Comparison of ENCODE assay signal across 17 mouse cellular contexts in the genomic region with DNA sequence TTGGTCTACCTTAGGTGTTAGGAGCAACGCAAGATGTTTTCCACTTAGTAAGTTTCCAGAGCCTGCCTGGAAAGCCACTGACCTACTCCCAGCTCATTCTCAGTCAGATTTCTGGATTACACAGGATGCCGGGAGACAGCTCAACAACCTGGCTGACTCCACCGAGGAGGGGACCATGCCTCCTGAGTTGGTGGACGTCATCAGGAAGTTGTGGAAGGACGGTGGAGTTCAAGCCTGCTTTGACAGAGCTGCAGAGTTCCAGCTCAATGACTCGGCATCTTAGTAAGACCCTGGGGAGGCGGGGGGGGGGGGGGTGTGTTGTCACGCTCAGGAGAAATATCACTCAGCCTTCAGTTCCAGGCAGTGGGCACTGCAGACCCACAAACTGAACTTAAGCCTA. TPM values are rescaled to one million over a fixed set of nuclear protein-coding genes. Genes with fewer than 3 reads are reported as not detected.
DNase-seq lines count a peak whose midpoint lies in the region; ATAC-seq lines count a peak whose summit lies in the region.
"Had no signal": no experiment of that assay in that cellular context is flagged by ENCODE, and none has a peak within 500 bp of the region (broad histone marks: within the 10 kb centered on the region; RNA-seq: fewer than 3 reads in every experiment).

No protein-coding gene starts in this region.

- peak; percentile 26 to 73 for DNase-seq in adrenal gland, adult (ENCODE audit: inconsistent age in 2 of 2, low spot score in 1 of 2)
- DNase-seq in adrenal gland, postnatal 36 days = no peak
- no peak for DNase-seq in right cerebral cortex, adult 2 months (ENCODE audit: low spot score in 2 of 2)
- no peak for DNase-seq in frontal cortex, postnatal 36 days (ENCODE audit: low spot score in 2 of 2)
- DNase-seq: adrenal gland, postnatal 25 days; cerebellum, postnatal 14 days; heart, postnatal 4 days; right cerebral cortex, postnatal 14 days; thymus, postnatal 4 days had no signal

- WGBS in intestine, embryonic 16.5 days = 71% methylated on average over 8 of the region's 8 CpGs
- WGBS in intestine, embryonic 15.5 days = 62% methylated on average over 8 of the region's 8 CpGs

- H3K4me1 ChIP-seq in intestine, embryonic 16.5 days (ENCODE audit: control insufficient read depth, insufficient read depth, low read length) = no peaks in the 10 kb centered on the region
- no peaks in the 10 kb centered on the region for H3K4me1 ChIP-seq in intestine, embryonic 15.5 days (replicated peaks)

- no peaks in the 10 kb centered on the region for H3K36me3 ChIP-seq in intestine, embryonic 16.5 days (ENCODE audit: control insufficient read depth, insufficient read depth, low read length)
- H3K36me3 ChIP-seq in intestine, embryonic 15.5 days = no peaks in the 10 kb centered on the region
- H3K36me3 ChIP-seq: midbrain, embryonic 15.5 days had no signal

- 0 out of 2 replicates have a peak, but pooled peaks have one; percentile 30 for ATAC-seq in intestine, embryonic 16.5 days
- no peak for ATAC-seq in intestine, embryonic 15.5 days
- peak; percentile 63 to 74 for ATAC-seq in hematopoietic stem cell, adult 5-6 weeks (replicated peaks in 1 of 2; ENCODE audit: insufficient read depth in 1 of 2, low FRiP score in 2 of 2, low TSS enrichment in 1 of 2, low read depth in 1 of 2, poor library complexity in 2 of 2, severe bottlenecking in 2 of 2)
- peak; percentile 46 for ATAC-seq in megakaryocyte, adult 5-6 weeks (ENCODE audit: poor library complexity, severe bottlenecking)
- ATAC-seq: midbrain, embryonic 15.5 days had no signal

- no peak overlapping the region for H3K4me2 ChIP-seq in intestine, embryonic 16.5 days (ENCODE audit: low read depth, low read length)
- H3K4me2 ChIP-seq in intestine, embryonic 15.5 days (replicated peaks) = no peak overlapping the region
- H3K4me2 ChIP-seq: midbrain, embryonic 15.5 days had no signal

- H3K27ac ChIP-seq in intestine, embryonic 16.5 days (ENCODE audit: low read length) = no peak overlapping the region
- no peak overlapping the region for H3K27ac ChIP-seq in intestine, embryonic 15.5 days
- H3K27ac ChIP-seq: layer of hippocampus, adult 2 months; midbrain, embryonic 15.5 days had no signal

- H3K4me3 ChIP-seq in intestine, embryonic 16.5 days (ENCODE audit: low read length) = no peak overlapping the region
- no peak overlapping the region for H3K4me3 ChIP-seq in intestine, embryonic 15.5 days (replicated peaks)
- H3K4me3 ChIP-seq: layer of hippocampus, adult 2 months; midbrain, embryonic 15.5 days had no signal

- H3K9me3 ChIP-seq in intestine, embryonic 16.5 days (ENCODE audit: control insufficient read depth, low read length) = no peaks in the 10 kb centered on the region
- H3K9me3 ChIP-seq in intestine, embryonic 15.5 days = no peaks in the 10 kb centered on the region
- H3K9me3 ChIP-seq: midbrain, embryonic 15.5 days had no signal

- no peaks in the 10 kb centered on the region for H3K27me3 ChIP-seq in intestine, embryonic 16.5 days (replicated peaks; ENCODE audit: control insufficient read depth, insufficient read depth, low read length)
- H3K27me3 ChIP-seq in intestine, embryonic 15.5 days (replicated peaks) = no peaks in the 10 kb centered on the region
- H3K27me3 ChIP-seq: midbrain, embryonic 15.5 days had no signal

- no peak overlapping the region for H3K9ac ChIP-seq in intestine, embryonic 16.5 days (ENCODE audit: low read depth, low read length)
- no peak overlapping the region for H3K9ac ChIP-seq in intestine, embryonic 15.5 days
- H3K9ac ChIP-seq: midbrain, embryonic 15.5 days had no signal

RNA-seq across cellular contexts. Expression of a gene that starts 3.6 kb away (rescaled TPM):
- 10 to 100 TPM; 11.5 to 14.7 TPM for total RNA-seq in adrenal gland, postnatal 36 days (2021)
- 1.9 and 2.7 TPM in 2 replicates for polyA plus RNA-seq in intestine, embryonic 16.5 days (2015; fragmentation: Nextera tagmentation; extraction: Ambion mirVana)
- polyA plus RNA-seq in intestine, embryonic 15.5 days (2015; fragmentation: Nextera tagmentation; extraction: Ambion mirVana) = 1.9 and 2.8 TPM in 2 replicates
- total RNA-seq in hematopoietic stem cell, adult 5-6 weeks (2017) = 3.8 and 4.4 TPM in 2 replicates
- not detected in 2 replicates for total RNA-seq in megakaryocyte, adult 5-6 weeks (2015)
- total RNA-seq in megakaryocyte, adult 5-6 weeks (2017) = not detected in 2 replicates
- total RNA-seq: layer of hippocampus, adult 2 months; left cerebral cortex, postnatal 14 days had no signal

RNA-seq across cellular contexts. Expression of a gene that starts 9.8 kb away (rescaled TPM):
- 100 to 1,000 TPM; 133 to 143 TPM for total RNA-seq in adrenal gland, postnatal 36 days (2021)
- 46.9 and 48.9 TPM in 2 replicates for polyA plus RNA-seq in intestine, embryonic 16.5 days (2015; fragmentation: Nextera tagmentation; extraction: Ambion mirVana)
- 49.9 and 53.6 TPM in 2 replicates for polyA plus RNA-seq in intestine, embryonic 15.5 days (2015; fragmentation: Nextera tagmentation; extraction: Ambion mirVana)
- total RNA-seq in hematopoietic stem cell, adult 5-6 weeks (2017) = 45.3 and 46.7 TPM in 2 replicates
- 16.3 and 20.9 TPM in 2 replicates for total RNA-seq in megakaryocyte, adult 5-6 weeks (2015)
- total RNA-seq in megakaryocyte, adult 5-6 weeks (2017) = 21.8 and 23.1 TPM in 2 replicates

RNA-seq across cellular contexts. Expression of a gene that starts 49.7 kb away (rescaled TPM):
- total RNA-seq in adrenal gland, postnatal 36 days (2021) = 100 to 1,000 TPM; 159 to 181 TPM
- 168 and 170 TPM in 2 replicates for polyA plus RNA-seq in intestine, embryonic 16.5 days (2015; fragmentation: Nextera tagmentation; extraction: Ambion mirVana)
- polyA plus RNA-seq in intestine, embryonic 15.5 days (2015; fragmentation: Nextera tagmentation; extraction: Ambion mirVana) = 165 and 183 TPM in 2 replicates
- 140 and 171 TPM in 2 replicates for total RNA-seq in hematopoietic stem cell, adult 5-6 weeks (2017)
- total RNA-seq in megakaryocyte, adult 5-6 weeks (2015) = 136 and 146 TPM in 2 replicates
- total RNA-seq in megakaryocyte, adult 5-6 weeks (2017) = 154 and 160 TPM in 2 replicates

RNA-seq across cellular contexts. Expression of a gene that starts 51.5 kb away (rescaled TPM):
- 10 to 100 TPM; 12.0 to 19.0 TPM for total RNA-seq in adrenal gland, postnatal 36 days (2021)
- 47.9 and 49.2 TPM in 2 replicates for polyA plus RNA-seq in intestine, embryonic 16.5 days (2015; fragmentation: Nextera tagmentation; extraction: Ambion mirVana)
- polyA plus RNA-seq in intestine, embryonic 15.5 days (2015; fragmentation: Nextera tagmentation; extraction: Ambion mirVana) = 33.0 and 33.9 TPM in 2 replicates
- total RNA-seq in hematopoietic stem cell, adult 5-6 weeks (2017) = 11.8 and 13.1 TPM in 2 replicates
- total RNA-seq in megakaryocyte, adult 5-6 weeks (2015) = 8.0 and 10.1 TPM in 2 replicates
- 6.5 and 12.1 TPM in 2 replicates for total RNA-seq in megakaryocyte, adult 5-6 weeks (2017)

RNA-seq across cellular contexts. Expression of a gene that starts 58.5 kb away (rescaled TPM):
- under 1 TPM; 0.13 to 0.16 TPM for total RNA-seq in adrenal gland, postnatal 36 days (2021)
- 0.11 and 0.13 TPM in 2 replicates for polyA plus RNA-seq in intestine, embryonic 16.5 days (2015; fragmentation: Nextera tagmentation; extraction: Ambion mirVana)
- polyA plus RNA-seq in intestine, embryonic 15.5 days (2015; fragmentation: Nextera tagmentation; extraction: Ambion mirVana) = 0.15 and 0.21 TPM in 2 replicates
- total RNA-seq in hematopoietic stem cell, adult 5-6 weeks (2017) = not detected in 2 replicates
- not detected in 2 replicates for total RNA-seq in megakaryocyte, adult 5-6 weeks (2015)
- not detected in 2 replicates for total RNA-seq in megakaryocyte, adult 5-6 weeks (2017)
- total RNA-seq: heart, postnatal 4 days; liver, adult 2 months had no signal
- polyA plus RNA-seq: liver, adult 2 months had no signal

Comparison
In these comparisons a context has a peak if more than half of its experiments do, and no peak if none do; other contexts are left out.
1. DNase-seq: peak in adrenal gland, adult (2 of 2); none in adrenal gland, postnatal 36 days (0 of 2), right cerebral cortex, adult 2 months (0 of 2) and frontal cortex, postnatal 36 days (0 of 2).